7 mouse cellular contexts compared by ENCODE assay signal in genomic region chr10:81257158-81258039, GRCm38 (mm10). TPM values are rescaled to one million over a fixed set of nuclear protein-coding genes. Genes with fewer than 3 reads are reported as not detected.
A peak's percentile ranks its signal among the peaks of the same experiment; 100 is the strongest.
DNase-seq lines count a peak whose midpoint lies in the region; ATAC-seq lines count a peak whose summit lies in the region.

No protein-coding gene starts in this region.

- peak; percentile 58 to 67 for DNase-seq in left cerebral cortex, adult 18-20 months (ENCODE audit: low spot score in 2 of 2)
- no peak for DNase-seq in left cerebral cortex, adult 11 months (ENCODE audit: low spot score)
- peak; percentile 75 for DNase-seq in right cerebral cortex, postnatal 10 days (ENCODE audit: low spot score in 2 of 2)
- no peak for DNase-seq in adrenal gland, postnatal 25 days

- H3K27ac ChIP-seq in liver, embryonic 15.5 days (replicated peaks): no peak overlapping the region

- H3K9ac ChIP-seq in liver, embryonic 15.5 days: no peak overlapping the region

- 2% methylated on average over 62 of the region's 62 CpGs for WGBS in liver, embryonic 15.5 days (ENCODE audit: insufficient replicate concordance)

- H3K27me3 ChIP-seq in liver, embryonic 15.5 days: peaks cover 76% of the 10 kb centered on the region

- H3K4me3 ChIP-seq in liver, embryonic 15.5 days (replicated peaks): peak overlapping the region; percentile 44

- peak overlapping the region; percentile 61 for H3K4me2 ChIP-seq in liver, embryonic 15.5 days

- ATAC-seq in common myeloid progenitor, adult 5-6 weeks (replicated peaks; ENCODE audit: low read depth, poor library complexity, severe bottlenecking): peak; percentile 53
- peak; percentile 53 to 60 for ATAC-seq in hematopoietic stem cell, adult 5-6 weeks (replicated peaks in 1 of 2; ENCODE audit: insufficient read depth in 1 of 2, low FRiP score in 2 of 2, low TSS enrichment in 1 of 2, low read depth in 1 of 2, poor library complexity in 2 of 2, severe bottlenecking in 2 of 2)
- no peak for ATAC-seq in liver, embryonic 15.5 days (ENCODE audit: insufficient read depth)

- 0 out of 2 replicates have a peak, but pooled peaks cover 3% of the 10 kb centered on the region for H3K36me3 ChIP-seq in liver, embryonic 15.5 days (replicated peaks)

- H3K9me3 ChIP-seq in liver, embryonic 15.5 days (replicated peaks): no peaks in the 10 kb centered on the region

- peaks cover 20% of the 10 kb centered on the region for H3K4me1 ChIP-seq in liver, embryonic 15.5 days (replicated peaks)

RNA-seq across cellular contexts. Expression of gene Matk, which starts 4.7 kb away (rescaled TPM):
- 100 to 1,000 TPM; 187 to 195 TPM for total RNA-seq in left cerebral cortex, adult 18-20 months (2021)
- total RNA-seq in common myeloid progenitor, adult 5-6 weeks (2017): 19.7 and 20.3 TPM in 2 replicates
- 27.9 and 30.8 TPM in 2 replicates for total RNA-seq in hematopoietic stem cell, adult 5-6 weeks (2017)
- 1.9 and 2.1 TPM in 2 replicates for polyA plus RNA-seq in liver, embryonic 15.5 days (2015; fragmentation: Nextera tagmentation; extraction: Ambion mirVana)
- 0.82 and 1.4 TPM in 2 replicates for total RNA-seq in adrenal gland, postnatal 25 days (2021)

RNA-seq across cellular contexts. Expression of gene Mrpl54, which starts 9.3 kb away (rescaled TPM):
- total RNA-seq in left cerebral cortex, adult 18-20 months (2021): 10 to 100 TPM; 38.8 to 43.5 TPM
- 132 and 198 TPM in 2 replicates for total RNA-seq in common myeloid progenitor, adult 5-6 weeks (2017)
- total RNA-seq in hematopoietic stem cell, adult 5-6 weeks (2017): 125 and 132 TPM in 2 replicates
- 78.7 and 92.2 TPM in 2 replicates for polyA plus RNA-seq in liver, embryonic 15.5 days (2015; fragmentation: Nextera tagmentation; extraction: Ambion mirVana)
- total RNA-seq in adrenal gland, postnatal 25 days (2021): 116 and 128 TPM in 2 replicates

RNA-seq across cellular contexts. Expression of gene Apba3, which starts 9.4 kb away (rescaled TPM):
- 10 to 100 TPM; 36.7 to 42.7 TPM for total RNA-seq in left cerebral cortex, adult 18-20 months (2021)
- 12.1 and 14.5 TPM in 2 replicates for total RNA-seq in common myeloid progenitor, adult 5-6 weeks (2017)
- total RNA-seq in hematopoietic stem cell, adult 5-6 weeks (2017): 10.5 and 21.6 TPM in 2 replicates
- 24.0 and 27.3 TPM in 2 replicates for polyA plus RNA-seq in liver, embryonic 15.5 days (2015; fragmentation: Nextera tagmentation; extraction: Ambion mirVana)
- 70.4 and 110 TPM in 2 replicates for total RNA-seq in adrenal gland, postnatal 25 days (2021)

RNA-seq across cellular contexts. Expression of gene Zfr2, which starts 24.4 kb away (rescaled TPM):
- 10 to 100 TPM; 59.2 to 65.5 TPM for total RNA-seq in left cerebral cortex, adult 18-20 months (2021)
- total RNA-seq in common myeloid progenitor, adult 5-6 weeks (2017): 0.19 TPM in 1 of 2 replicates, not detected in the other
- 0.65 and 6.8 TPM in 2 replicates for total RNA-seq in hematopoietic stem cell, adult 5-6 weeks (2017)
- 0.31 TPM in 2 replicates for polyA plus RNA-seq in liver, embryonic 15.5 days (2015; fragmentation: Nextera tagmentation; extraction: Ambion mirVana)
- 14.0 and 22.3 TPM in 2 replicates for total RNA-seq in adrenal gland, postnatal 25 days (2021)

RNA-seq across cellular contexts. Expression of gene Atcay, which starts 26.8 kb away (rescaled TPM):
- total RNA-seq in left cerebral cortex, adult 18-20 months (2021): 100 to 1,000 TPM; 197 to 204 TPM
- total RNA-seq in common myeloid progenitor, adult 5-6 weeks (2017): not detected in 2 replicates
- total RNA-seq in hematopoietic stem cell, adult 5-6 weeks (2017): not detected in 2 replicates
- not detected in 2 replicates for polyA plus RNA-seq in liver, embryonic 15.5 days (2015; fragmentation: Nextera tagmentation; extraction: Ambion mirVana)
- total RNA-seq in adrenal gland, postnatal 25 days (2021): 1.0 and 2.8 TPM in 2 replicates

Comparison
In these comparisons a context has a peak if more than half of its experiments do, and no peak if none do; other contexts are left out.
1. DNase-seq: peak in left cerebral cortex, adult 18-20 months (2 of 2) and right cerebral cortex, postnatal 10 days (2 of 2); none in left cerebral cortex, adult 11 months (single experiment) and adrenal gland, postnatal 25 days (single experiment).